Mouse (Mus musculus) stomach, postnatal 0 days (tissue): ENCODE data around the gene Gipr. TPM values are rescaled to one million over a fixed set of nuclear protein-coding genes. Genes with fewer than 3 reads are reported as not detected.

Experiments
- ATAC-seq: fragments of 200-750 bp; cut with Nextera tagmentation; 2 replicates; pipeline ENCODE4 v1.8.0; 2017; ENCODE audit not compliant: low FRiP score, low TSS enrichment
- DNase-seq: peaks from one replicate; pipeline ENCODE4 v3.0.0-alpha.2; 2016; ENCODE audit warnings: low spot score
- H3K27ac ChIP-seq: fragments of 300-500 bp; sonication (generic); replicated peaks from 2 replicates; pipeline ENCODE4 v1.5.1; 2014; ENCODE audit warnings: mild to moderate bottlenecking, control low read depth
- H3K27me3 ChIP-seq: fragments of 300-500 bp; sonication (generic); 2 replicates; pipeline ENCODE4 v1.6.1; 2014; ENCODE audit warnings: low read length; ENCODE audit not compliant: control insufficient read depth, insufficient read depth
- H3K36me3 ChIP-seq: fragments of 300-500 bp; sonication (generic); 2 replicates; pipeline ENCODE4 v1.6.1; 2014; ENCODE audit warnings: low read length, mixed read lengths; ENCODE audit not compliant: control insufficient read depth, insufficient read depth
- H3K4me1 ChIP-seq: fragments of 300-500 bp; sonication (generic); replicated peaks from 2 replicates; pipeline ENCODE4 v1.6.1; 2014; ENCODE audit warnings: antibody characterized with exemption; ENCODE audit not compliant: control insufficient read depth, insufficient read depth
- H3K4me2 ChIP-seq: fragments of 300-500 bp; sonication (generic); replicated peaks from 2 replicates; pipeline ENCODE4 v1.6.1; 2014; ENCODE audit warnings: low read depth, mild to moderate bottlenecking, control low read depth, moderate library complexity
- H3K4me3 ChIP-seq: fragments of 300-500 bp; sonication (generic); 2 replicates; pipeline ENCODE4 v1.5.1; 2014; ENCODE audit warnings: low read depth, low read length, control low read depth
- H3K9ac ChIP-seq: fragments of 300-500 bp; sonication (generic); 2 replicates; pipeline ENCODE4 v1.6.1; 2014; ENCODE audit warnings: mild to moderate bottlenecking, low read length, control low read depth, mixed read lengths
- H3K9me3 ChIP-seq: fragments of 300-500 bp; sonication (generic); 2 replicates; pipeline ENCODE4 v1.6.1; 2016; ENCODE audit warnings: low read length; ENCODE audit not compliant: control insufficient read depth
- CTCF ChIP-seq: IDR thresholded peaks from 2 replicates; pipeline ENCODE4 v1.5.1; 2016; ENCODE audit warnings: antibody characterized with exemption, low read depth, mild to moderate bottlenecking, moderate library complexity
- EP300 ChIP-seq: optimal IDR thresholded peaks from 2 replicates; pipeline ENCODE3; 2016; ENCODE audit warnings: antibody characterized with exemption
- WGBS: fragments of 180-500 bp; shearing (Covaris S2); extraction: QIAGEN DNeasy Blood & Tissue Kit; methylation state at CpG from one replicate; pipeline ENCODE4 v1.1.7; 2014; 5-methylcytosine and 5-hydroxymethylcytosine counted together
- polyA plus RNA-seq: library from polyadenylated mRNA; unstranded; fragments of >200 nt; fragmentation: Nextera tagmentation; extraction: Ambion mirVana; gene quantifications from 2 replicates; pipeline ENCODE4 v1.2.1, GENCODE M21; 2015

Gene Gipr
- polyA plus RNA-seq, 1 experiment from 2014 or later = 0.27 TPM

DNA sequence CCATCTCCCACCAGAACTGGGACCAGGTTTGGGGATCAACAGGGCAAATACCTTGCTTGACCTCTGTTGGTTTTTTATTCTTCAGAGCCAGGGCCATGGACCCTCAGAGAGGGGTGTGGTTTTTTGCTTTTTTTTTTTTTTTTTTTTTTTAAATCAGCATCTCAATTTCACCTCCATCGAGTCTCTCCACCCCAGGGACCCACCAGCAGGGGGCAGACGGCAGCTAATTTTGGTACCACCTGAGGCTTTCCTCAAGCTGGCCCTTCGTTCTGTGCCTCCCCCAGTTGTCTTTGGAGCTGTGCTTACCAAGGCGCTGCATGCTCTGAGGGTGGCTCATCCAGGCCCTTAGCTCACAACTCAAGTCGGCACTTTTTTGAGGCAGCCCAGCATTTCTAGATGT lies 28.5 kb downstream of the Gipr start:
- no peaks in the 10 kb centered on the region for H3K4me1 ChIP-seq
- no peak overlapping the region for H3K9ac ChIP-seq
- DNase-seq (peak; percentile 72), ATAC-seq (no peak)
- no peaks in the 10 kb centered on the region for H3K27me3 ChIP-seq
- peaks cover 22% of the 10 kb centered on the region for H3K36me3 ChIP-seq
- no peaks in the 10 kb centered on the region for H3K9me3 ChIP-seq
- 33% methylated on average over 5 of the region's 5 CpGs for WGBS
- H3K4me3 ChIP-seq = no peak overlapping the region
- no peak overlapping the region for H3K4me2 ChIP-seq
- no peak for TF ChIP-seq EP300
- TF ChIP-seq CTCF = peak; percentile 69
- H3K27ac ChIP-seq = no peak overlapping the region

DNA sequence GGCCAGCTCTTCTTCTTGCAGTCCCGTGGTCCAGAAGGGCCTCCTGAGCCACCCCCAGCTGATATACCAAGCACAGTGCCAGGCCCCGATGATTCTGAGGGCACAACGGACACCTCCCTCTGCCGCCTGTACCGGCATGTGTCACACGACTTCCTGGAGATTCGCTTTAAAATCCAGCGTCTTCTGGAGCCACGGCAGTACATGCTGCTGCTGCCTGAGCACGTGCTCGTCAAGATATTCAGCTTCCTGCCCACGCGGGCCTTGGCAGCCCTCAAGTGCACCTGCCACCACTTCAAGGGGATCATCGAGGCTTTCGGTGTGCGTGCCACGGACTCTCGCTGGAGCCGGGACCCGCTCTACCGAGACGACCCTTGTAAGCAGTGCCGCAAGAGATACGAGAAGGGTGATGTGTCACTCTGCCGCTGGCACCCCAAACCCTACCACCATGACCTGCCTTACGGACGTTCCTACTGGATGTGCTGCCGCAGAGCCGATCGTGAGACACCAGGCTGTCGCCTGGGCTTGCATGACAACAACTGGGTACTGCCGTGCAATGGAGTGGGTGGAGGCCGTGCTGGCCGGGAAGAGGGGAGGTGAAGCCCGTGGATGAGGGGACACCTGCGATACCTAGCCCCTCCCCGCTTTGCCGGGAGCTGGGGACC lies 29.1 kb downstream of the Gipr start:
- peaks cover 22% of the 10 kb centered on the region for H3K36me3 ChIP-seq
- WGBS = 88% methylated on average over 38 of the region's 38 CpGs
- ATAC-seq (no peak), DNase-seq (no peak)
- H3K4me1 ChIP-seq = 0 out of 2 replicates have a peak, but pooled peaks cover 2% of the 10 kb centered on the region
- no peak overlapping the region for H3K4me2 ChIP-seq
- H3K4me3 ChIP-seq = no peak overlapping the region
- H3K9me3 ChIP-seq = no peaks in the 10 kb centered on the region
- H3K27ac ChIP-seq = no peak overlapping the region
- H3K9ac ChIP-seq = no peak overlapping the region
- no peaks in the 10 kb centered on the region for H3K27me3 ChIP-seq
- TF ChIP-seq CTCF (no peak), EP300 (no peak)

DNA sequence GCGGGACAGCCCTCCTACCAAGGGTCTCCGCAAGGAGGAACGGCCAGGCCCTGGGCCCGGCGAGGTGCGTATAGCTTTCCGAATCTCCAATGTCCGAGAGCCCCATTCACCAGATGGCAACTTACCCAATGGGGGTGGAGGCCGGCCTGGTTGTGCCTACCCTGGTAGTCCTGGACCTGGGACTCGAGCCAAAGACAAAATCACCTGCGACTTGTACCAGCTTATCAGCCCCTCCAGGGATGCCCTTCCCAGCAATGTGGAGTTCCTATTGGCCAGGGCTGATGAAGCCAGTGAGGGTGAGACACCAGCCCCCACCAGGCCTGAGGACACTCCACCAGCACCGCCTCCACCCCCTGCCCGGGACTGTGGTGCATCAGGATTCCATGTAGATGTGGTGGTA lies 29.8 kb downstream of the Gipr start:
- no peak for TF ChIP-seq EP300
- TF ChIP-seq CTCF = no peak
- H3K36me3 ChIP-seq = peaks cover 22% of the 10 kb centered on the region
- 0 out of 2 replicates have a peak, but pooled peaks cover 2% of the 10 kb centered on the region for H3K4me1 ChIP-seq
- no peak overlapping the region for H3K27ac ChIP-seq
- DNase-seq (no peak), ATAC-seq (no peak)
- no peaks in the 10 kb centered on the region for H3K27me3 ChIP-seq
- no peak overlapping the region for H3K4me2 ChIP-seq
- H3K4me3 ChIP-seq = no peak overlapping the region
- no peak overlapping the region for H3K9ac ChIP-seq
- no peaks in the 10 kb centered on the region for H3K9me3 ChIP-seq
- WGBS = 94% methylated on average over 13 of the region's 13 CpGs

DNA sequence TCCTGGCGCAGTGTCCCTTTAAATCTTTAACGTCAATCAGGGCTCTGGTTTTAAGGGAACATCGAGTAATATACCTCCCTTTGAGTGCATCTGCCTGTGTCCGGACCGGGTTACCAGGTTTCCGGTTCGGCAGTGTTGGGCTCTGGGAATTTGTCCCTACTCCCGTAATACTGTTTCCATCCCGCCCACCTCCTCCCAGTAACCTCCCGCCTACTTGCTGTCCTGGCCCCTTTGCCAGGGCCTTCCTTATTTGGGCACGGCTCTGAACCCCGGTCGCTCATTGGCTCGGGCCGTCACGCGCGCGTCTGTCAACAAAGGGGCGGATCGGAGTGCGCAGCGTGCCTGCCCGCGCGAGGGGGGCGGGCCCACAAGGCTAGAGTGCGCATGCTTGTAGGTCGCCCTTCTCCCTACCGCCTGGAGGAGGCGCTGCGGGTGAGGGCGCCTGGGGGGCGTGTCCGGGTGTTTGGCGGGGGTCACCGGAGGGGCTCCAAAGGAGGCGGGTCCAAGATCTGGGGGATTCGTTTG lies 34.5 kb downstream of the Gipr start:
- under 1% methylated on average over 36 of the region's 39 CpGs for WGBS
- Histone ChIP-seq H3K27ac (peak overlapping the region; percentile 71), H3K36me3 (peaks cover 4% of the 10 kb centered on the region), H3K27me3 (no peaks in the 10 kb centered on the region), H3K4me1 (0 out of 2 replicates have a peak, but pooled peaks cover 2% of the 10 kb centered on the region), H3K4me2 (peak overlapping the region; percentile 69), H3K9ac (peak overlapping the region; percentile 52), H3K4me3 (peak overlapping the region; percentile 42), H3K9me3 (no peaks in the 10 kb centered on the region)
- no peak for TF ChIP-seq EP300
- TF ChIP-seq CTCF = peak; percentile 91
- DNase-seq (peak; percentile 99), ATAC-seq (peak; percentile 99)

DNA sequence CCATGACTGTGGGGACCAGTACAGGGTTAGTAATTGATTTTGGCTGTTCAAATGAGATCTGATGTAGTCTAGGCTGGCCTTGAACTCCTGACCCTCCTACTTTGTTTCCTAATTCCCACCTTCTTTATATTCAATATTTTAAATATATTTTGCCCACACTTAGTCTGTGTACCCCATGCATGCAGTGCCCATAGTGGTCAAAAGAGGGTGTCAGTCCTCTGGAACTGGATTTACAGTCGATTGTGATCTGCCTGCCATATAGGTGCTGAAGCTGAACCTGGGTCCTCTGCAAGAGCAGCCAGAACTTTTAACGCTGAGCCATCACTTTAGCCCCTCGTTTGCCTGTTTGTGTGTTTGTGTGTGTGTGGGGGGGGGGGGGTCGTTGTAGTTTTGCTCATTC lies 35.3 kb downstream of the Gipr start:
- Histone ChIP-seq H3K36me3 (peaks cover 4% of the 10 kb centered on the region), H3K4me3 (peak overlapping the region; percentile 17; the same call in 1 of the 2 replicates), H3K9me3 (no peaks in the 10 kb centered on the region), H3K27me3 (no peaks in the 10 kb centered on the region), H3K27ac (peak overlapping the region; percentile 71), H3K4me1 (0 out of 2 replicates have a peak, but pooled peaks cover 2% of the 10 kb centered on the region), H3K9ac (peak overlapping the region; percentile 24; the same call in 1 of the 2 replicates), H3K4me2 (peak overlapping the region; percentile 48)
- ATAC-seq (no peak), DNase-seq (no peak)
- TF ChIP-seq EP300 = no peak
- peak; percentile 49 for TF ChIP-seq CTCF
- 15% methylated on average over 4 of the region's 4 CpGs for WGBS

DNA sequence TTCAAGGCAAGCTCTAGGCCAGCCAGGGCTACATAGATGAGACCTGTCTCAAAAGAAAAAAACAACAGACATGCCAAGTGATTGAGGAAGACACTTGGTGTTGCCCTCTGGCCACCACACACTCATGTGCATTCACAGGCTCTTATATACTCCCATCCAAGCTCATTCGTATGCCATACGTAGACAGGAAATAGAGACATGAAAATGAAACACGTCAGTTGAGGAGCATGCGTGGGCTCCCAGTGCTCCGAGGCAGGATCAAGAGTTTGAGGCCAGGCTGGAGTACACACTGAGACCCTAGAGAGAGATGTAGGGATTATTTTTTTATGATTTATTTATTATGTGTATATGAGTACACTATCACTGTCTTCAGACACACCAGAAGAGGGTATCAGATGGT lies 36.5 kb downstream of the Gipr start:
- Histone ChIP-seq H3K9me3 (no peaks in the 10 kb centered on the region), H3K4me1 (0 out of 2 replicates have a peak, but pooled peaks cover 2% of the 10 kb centered on the region), H3K36me3 (peaks cover 4% of the 10 kb centered on the region; the same call in 1 of the 2 replicates), H3K27me3 (no peaks in the 10 kb centered on the region), H3K9ac (no peak overlapping the region), H3K4me3 (no peak overlapping the region), H3K4me2 (no peak overlapping the region), H3K27ac (no peak overlapping the region)
- WGBS = 86% methylated on average over 5 of the region's 5 CpGs
- no peak for TF ChIP-seq EP300
- no peak for TF ChIP-seq CTCF
- no peak for DNase-seq
- no peak for ATAC-seq
